Mouse (Mus musculus) left cerebral cortex, postnatal 10 days (tissue): ENCODE measurements around the gene Hsh2d. TPM values are rescaled to one million over a fixed set of nuclear protein-coding genes. Genes with fewer than 3 reads are reported as not detected.

Experiments used
- DNase-seq, 2 experiments: peaks; one replicate each; pipeline ENCODE4 v3.0.0; 2021 to 2022; ENCODE audit warnings: low spot score in 2 of 2, mixed read lengths in 1 of 2; ENCODE audit errors: extremely low spot score in 1 of 2
- intact Hi-C: fragments of 180-260 bp; cut with DNase I; formaldehyde crosslinking; loops from one replicate; pipeline ENCODE4 v1.15.1; 2025
- total RNA-seq, 2 experiments: library from RNA; stranded (reverse); gene quantifications; 2 replicates each; pipeline ENCODE4 v1.2.3; 2021

The Hsh2d gene
- not detected for total RNA-seq

DNA sequence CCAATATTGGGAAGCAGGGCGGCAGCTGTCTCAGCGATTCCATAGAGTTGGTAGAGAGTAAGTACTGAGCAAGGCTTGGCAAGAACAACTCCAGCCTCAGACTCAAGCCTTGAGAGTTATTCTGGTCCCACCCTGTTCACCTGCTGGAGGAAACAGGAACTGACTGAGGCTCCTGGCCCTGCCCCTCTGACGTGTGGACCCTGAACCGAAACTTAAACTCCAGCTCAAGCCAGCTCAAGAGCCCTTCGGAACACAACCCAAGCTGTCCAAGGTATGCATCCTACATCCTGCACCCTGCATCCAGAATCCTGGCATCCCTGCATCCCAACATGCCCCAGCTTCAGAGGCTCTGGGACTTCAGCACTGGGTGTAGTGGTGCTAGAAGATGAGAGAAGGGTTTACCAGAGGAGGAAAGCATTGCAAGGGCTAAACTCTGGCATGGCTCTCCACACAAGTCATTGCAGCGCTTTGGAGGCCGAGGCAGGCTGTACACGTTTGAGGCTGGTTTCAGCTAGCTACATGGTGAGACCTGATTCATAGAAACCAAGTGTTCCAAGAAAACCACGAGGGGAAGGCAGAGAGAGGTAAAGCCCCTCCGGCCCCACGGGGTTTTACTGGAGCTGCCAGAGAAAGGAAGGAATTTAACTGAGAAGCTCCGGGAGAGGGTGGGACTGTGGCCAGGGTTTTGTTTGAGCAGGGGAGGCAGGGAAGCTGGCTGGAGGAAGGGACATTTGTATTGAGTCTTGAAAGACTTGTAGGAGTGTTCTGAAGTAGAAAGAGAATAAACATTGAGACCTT lies at the start of gene Hsh2d:
TSS of gene Hsh2d (plus strand) at position 222 of the 798 bp plus-strand sequence.
- intact Hi-C loops = no loop called here
- no peak for DNase-seq

DNA sequence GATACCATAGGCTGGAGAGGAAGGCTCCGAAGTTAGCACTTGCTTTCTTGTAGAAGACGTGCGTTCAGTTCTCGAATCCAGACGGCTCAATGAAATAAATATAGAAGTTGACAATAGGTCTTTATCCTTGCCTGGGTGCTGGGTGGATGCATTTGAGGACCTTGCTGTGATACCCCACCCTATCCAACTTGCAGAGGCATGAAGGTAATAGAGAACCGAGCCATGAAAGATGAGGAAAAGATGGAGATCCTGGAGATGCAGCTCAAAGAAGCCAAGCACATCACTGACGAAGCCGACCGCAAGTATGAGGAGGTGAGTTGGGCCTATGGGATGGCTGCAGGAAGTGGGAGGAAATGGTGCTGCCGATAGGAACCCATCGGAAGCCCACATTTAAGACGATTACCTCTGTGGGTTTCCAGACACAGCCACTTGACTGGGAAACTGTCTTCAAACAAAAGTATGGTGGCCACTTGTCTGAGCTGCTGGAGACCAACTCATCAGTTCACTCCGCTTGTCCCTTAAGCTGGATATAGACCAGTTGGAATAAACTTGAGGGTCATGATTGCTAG lies 46.1 kb upstream of the Hsh2d start:
- intact Hi-C loops = no loop called here
- no peak for DNase-seq

DNA sequence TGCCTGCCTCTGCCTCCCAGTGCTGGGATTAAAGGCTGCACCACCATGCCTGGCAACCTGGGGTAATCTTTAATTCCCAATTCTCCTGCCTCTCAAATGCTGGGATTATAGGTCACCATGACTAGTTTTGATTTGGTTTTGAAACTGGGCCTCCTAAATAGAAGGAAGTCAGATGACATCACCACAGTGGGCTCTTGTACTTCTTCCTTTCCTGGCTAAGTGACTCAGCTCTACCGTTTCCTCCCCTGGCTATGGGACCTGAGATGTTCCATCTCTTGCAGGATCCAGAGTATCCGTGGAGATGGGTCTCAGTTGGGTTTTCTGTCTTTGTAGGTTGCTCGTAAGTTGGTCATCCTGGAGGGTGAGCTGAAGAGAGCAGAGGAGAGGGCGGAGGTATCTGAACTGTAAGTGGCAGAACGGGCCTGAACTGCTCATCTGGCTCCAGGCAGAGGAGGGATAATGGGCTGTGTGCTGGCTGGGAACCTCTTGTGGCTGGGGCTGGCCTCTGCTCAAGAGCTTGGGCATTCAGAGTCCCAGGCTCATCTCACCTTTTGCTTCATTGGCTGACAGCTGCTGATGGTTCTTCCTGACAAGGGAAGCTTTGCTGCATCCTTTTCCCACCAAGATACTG lies 45.0 kb upstream of the Hsh2d start:
- DNase-seq = peak in 1 of 2 experiments; percentile 8
- intact Hi-C loops = no loop called here

- no peak for DNase-seq
- intact Hi-C loops = no loop called here
Measured at GRCm38 (mm10) chr8:72145511-72145910, 43.9 kb upstream of the Hsh2d start.

- intact Hi-C loops = no loop called here
Measured at GRCm38 (mm10) chr8:72146056-72146455, 43.4 kb upstream of the Hsh2d start.

DNA sequence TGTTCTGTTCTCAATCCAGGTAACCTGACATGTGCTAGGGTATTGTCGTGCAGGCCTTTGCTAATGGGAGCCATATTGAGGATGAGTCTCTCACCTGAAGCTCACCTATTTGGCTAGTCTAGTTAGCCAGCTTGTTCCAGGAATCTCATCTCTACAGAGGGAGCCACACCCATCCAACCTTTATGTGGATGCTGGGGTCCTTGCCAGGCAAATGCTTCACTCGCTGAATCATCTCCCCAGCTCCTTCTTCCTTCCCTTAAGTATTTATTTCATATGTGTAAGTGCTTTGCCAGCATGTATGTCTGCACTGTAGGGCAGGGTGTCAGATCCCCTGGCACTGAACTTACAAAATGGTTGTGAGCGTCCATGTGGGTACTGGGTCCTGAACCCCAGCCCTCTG lies 42.9 kb upstream of the Hsh2d start:
- peak in 1 of 2 experiments; percentile 13 for DNase-seq
- intact Hi-C loops = no loop called here

More at GRCm38 (mm10) chr8:72146056-72146455, 43.4 kb upstream of the Hsh2d start:
- DNase-seq = peak in 1 of 2 experiments; percentile 10

DNA sequence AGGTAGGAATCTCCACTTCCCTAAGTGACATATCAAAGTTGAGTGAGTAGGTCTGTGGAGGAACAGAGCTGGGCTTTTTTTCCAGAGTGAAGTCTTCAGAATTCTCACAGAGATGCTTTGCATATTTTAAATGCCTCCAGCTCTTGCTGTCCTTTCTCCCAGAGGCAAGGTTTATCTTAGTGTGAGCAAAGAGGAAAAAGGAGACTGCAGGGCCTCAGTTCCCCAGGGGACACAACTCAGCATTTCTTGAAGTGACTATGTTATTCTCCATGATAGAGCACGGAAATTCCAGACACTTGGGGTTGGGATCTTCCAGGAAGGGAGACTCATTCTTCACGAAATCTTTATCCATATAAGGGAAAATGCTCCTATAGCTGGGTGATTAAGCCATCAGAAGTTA lies 42.2 kb upstream of the Hsh2d start:
- DNase-seq = peak in 1 of 2 experiments; percentile 16
- intact Hi-C loops = no loop called here

- DNase-seq = peak in 1 of 2 experiments; percentile 3
- intact Hi-C loops = no loop called here
Measured at GRCm38 (mm10) chr8:72149056-72149455, 40.4 kb upstream of the Hsh2d start.

GRCm38 (mm10) chr8:72151418-72152078 lies 37.9 kb upstream of the Hsh2d start:
- intact Hi-C loops = no loop called here

DNA sequence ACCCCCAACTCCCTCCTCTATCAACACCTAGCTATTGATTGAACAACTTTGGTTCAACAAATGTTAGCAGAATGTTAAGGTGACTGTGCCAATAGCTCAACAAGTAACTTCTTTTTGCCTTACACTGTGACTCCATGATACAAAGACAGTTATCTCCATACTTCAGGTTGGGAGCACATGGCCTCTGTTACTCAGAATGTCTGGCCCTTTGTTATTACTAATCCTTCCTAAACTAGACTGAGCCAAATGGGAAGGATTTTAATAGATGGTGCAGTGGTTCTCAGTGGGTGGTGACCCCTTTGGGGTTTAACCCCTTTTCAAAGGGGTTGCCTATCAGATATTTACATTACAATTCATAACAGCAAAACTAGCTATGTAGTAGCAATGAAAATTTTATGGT lies 36.1 kb upstream of the Hsh2d start:
- no peak for DNase-seq
- intact Hi-C loops = no loop called here

More at GRCm38 (mm10) chr8:72151418-72152078, 37.9 kb upstream of the Hsh2d start:
- no peak for DNase-seq

DNA sequence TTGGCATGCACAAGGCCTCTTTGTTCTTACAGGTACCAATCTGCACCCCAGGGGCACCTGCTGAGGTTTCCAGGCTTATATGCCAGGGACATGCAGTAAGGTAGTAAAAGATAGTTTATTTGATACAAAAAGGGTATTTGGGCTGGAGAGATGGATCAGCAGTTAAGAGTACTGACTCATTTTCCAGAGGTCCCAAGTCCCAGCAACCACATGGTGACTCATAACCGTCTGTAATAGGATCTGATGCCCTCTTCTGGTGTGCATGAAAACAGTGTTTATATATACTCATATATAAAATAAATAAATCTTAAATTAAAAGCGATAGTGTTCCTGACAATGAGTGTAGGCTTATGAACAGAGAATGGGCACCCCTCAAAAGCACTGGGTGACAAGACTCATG lies 31.3 kb upstream of the Hsh2d start:
- intact Hi-C loops = no loop called here
- DNase-seq = no peak

- no peak for DNase-seq
- intact Hi-C loops = no loop called here
Measured at GRCm38 (mm10) chr8:72158726-72159125, 30.7 kb upstream of the Hsh2d start.

GRCm38 (mm10) chr8:72160007-72160406 lies 29.4 kb upstream of the Hsh2d start:
- intact Hi-C loops = no loop called here
- DNase-seq = no peak

- intact Hi-C loops = no loop called here
- DNase-seq = peak; percentile 100
Measured at GRCm38 (mm10) chr8:72160707-72161697, 28.4 kb upstream of the Hsh2d start, which contains the start of gene Rab8a. Rab8a (plus strand) TSS chr8:72161200.

- DNase-seq = no peak
- intact Hi-C loops = no loop called here
Measured at GRCm38 (mm10) chr8:72162821-72163220, 26.6 kb upstream of the Hsh2d start.

GRCm38 (mm10) chr8:72169098-72169668 lies 20.3 kb upstream of the Hsh2d start:
- intact Hi-C loops = no loop called here
- no peak for DNase-seq

DNA sequence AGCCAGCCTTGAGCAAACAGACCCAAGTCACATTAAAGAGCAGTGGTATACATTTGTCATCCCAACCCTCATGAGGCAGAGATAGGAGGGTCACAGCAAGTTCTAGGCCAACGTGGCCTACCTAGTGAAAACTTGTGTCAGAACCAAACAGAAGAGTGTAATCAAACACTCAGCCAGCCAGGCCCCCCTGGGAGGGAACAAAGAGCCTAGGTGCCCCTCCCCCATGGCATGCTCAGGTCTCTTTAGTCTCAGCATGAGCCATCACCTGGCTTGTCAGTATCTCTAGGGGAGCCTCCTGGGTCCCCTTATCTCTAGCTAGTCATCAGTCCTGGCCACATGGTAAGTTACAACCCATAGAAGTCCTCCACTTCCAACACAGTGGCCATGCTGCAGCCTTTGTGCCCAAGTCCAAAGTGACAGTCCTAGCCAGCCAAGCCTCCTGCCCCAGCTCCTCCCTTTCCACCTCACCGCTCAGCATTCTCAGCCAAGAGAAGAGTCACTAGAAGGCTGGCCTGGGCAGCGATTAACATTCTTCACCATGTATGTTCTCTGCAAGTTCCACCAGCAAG lies 19.7 kb upstream of the Hsh2d start:
- DNase-seq = no peak
- intact Hi-C loops = no loop called here
